Mouse (Mus musculus): ENCODE results near the gene Limd1.

Limd1 gene

GRCm38 (mm10) chr9:123483598-123483997, 5.1 kb downstream of the Limd1 start:
- no peak for DNase-seq (ENCODE audit: low read depth, low spot score)

DNA sequence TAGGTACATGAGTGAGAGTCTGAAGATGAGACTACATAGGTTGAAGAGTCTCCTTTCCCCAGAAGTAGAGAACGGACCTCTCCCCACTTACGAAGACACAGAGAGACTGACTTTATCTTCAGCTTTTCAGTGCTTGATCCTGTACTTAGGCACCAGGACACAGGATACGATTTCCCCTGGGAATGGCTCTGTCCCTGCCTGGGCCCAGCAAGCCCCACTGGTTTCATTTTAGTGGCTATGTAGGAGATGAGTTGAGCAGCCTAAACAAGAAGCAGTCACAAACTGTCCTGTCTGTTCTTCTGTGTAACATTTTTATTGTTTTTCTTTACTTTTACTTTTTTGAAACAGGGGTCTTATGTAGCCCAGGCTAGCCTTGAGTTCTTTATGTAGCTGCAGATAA, 6.3 kb downstream of the Limd1 start:
- DNase-seq (ENCODE audit: low read depth, low spot score), result no peak

DNA sequence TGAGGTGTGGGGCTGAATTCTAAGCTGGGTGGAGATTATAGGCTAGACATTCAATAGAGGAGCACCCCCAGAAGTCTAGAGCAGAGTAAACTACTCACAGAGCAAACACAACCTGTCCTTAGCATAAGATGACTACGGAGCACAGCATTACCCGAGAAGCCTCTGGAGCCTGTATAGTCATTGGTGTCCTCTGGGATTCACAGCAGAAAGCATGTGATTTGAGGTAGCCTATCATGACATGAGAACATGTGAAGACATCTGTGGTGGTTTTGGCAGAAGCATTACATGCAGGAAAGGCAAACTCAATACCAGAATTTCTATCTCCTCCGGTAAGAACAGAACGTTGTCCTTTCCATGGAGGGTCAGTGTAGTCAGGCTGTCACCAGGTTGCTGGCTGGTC, 7.1 kb downstream of the Limd1 start:
- DNase-seq (ENCODE audit: low read depth, low spot score), result no peak

GRCm38 (mm10) chr9:123486635-123487034, 8.1 kb downstream of the Limd1 start:
- no peak for DNase-seq (ENCODE audit: low read depth, low spot score)

DNA sequence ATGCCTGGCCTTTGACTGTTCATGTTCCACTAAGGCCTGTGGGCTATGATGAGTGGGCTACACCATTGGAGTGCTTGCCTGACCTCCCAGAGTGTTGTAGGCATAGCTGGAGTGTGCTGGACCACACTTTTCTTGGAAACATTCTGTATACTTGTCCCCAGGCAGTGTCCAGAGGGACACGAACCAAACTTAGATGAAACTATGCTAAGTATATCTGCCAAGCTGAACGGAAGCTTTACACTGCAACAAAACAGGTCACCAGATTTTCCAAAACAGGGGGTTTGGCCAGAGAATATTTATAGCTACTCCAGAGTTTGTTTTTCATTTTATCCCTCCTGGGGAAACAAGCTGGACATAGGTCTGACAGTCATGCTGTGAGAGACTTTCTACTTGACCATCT, 10.6 kb downstream of the Limd1 start:
- no peak for DNase-seq (ENCODE audit: low read depth, low spot score)

GRCm38 (mm10) chr9:123489727-123490343, 11.3 kb downstream of the Limd1 start:
- no peak for DNase-seq (ENCODE audit: low read depth, low spot score)

GRCm38 (mm10) chr9:123490930-123491329, 12.4 kb downstream of the Limd1 start:
- no peak for DNase-seq (ENCODE audit: low read depth, low spot score)

DNA sequence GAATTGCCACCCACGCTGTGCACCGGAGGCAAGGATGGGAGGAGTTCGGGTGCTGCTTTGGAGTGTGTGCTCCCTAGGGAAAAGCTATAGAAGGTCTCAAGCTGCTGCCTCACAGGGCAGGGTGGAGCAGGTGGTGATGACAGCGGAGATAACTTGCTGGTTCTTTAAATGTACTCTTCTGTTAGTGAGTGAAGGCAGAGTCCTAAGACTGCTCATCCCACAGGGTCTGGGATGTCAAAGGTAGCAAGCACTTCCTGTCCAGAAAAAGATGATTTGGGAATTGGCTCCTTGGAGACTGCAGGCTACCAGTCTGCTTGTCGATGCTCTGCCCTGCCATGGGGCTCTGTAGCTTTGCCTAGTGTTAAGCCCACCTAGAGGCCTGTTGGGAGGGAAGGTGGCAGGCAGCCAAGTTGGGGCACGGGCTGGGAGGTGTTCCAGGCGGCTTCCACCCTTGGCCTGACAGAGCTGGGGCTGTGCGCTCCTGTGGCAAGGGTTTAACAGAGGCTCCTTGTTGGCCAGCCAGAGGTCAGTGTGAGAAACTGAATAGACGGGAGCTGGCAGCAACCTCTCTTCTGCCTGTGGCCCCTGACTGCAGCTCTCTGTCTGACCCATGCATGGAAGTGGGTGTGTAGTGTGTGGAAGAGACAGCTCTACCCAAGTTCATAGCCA, 13.5 kb downstream of the Limd1 start:
- DNase-seq (ENCODE audit: low read depth, low spot score), result no peak

DNA sequence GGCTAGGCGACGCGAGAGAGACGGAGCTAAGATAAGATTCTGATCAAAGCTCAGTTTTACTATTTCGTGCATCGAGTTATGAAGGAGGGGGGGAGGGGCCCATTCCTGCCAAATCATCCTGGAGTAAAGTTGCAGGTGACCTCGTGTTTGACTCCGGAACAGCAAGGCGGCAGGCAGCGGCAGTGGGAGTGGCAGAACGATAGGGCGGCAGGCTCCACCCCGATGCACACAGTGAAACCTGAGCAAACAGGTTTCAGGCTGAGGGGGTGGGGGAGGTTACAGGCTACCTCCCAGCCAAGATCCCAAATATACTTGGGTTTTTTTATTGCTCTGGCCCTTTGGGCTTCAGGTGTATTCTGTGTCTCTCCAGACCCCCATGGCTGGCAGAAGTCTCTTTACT, 18.2 kb downstream of the Limd1 start:
- DNase-seq (ENCODE audit: low read depth, low spot score), result no peak

DNA sequence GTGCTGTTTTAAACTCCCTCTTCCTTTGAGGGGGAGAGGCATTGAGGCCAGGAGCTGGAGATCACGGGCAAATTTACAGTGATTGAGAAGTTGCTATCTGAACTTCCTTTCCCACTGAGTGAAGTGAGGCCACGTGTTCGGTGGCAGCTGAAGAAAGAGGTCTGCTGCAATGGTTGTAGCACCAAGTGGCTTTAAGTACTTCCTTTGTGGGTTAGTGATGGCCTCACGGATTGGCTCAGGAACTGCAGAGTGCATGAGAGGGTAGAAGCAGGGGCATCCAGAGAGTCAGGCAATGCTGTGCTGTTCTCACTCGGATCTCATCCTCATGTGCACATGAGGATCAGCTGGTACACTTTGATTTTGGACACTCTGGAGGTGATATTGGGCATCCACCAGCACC, 19.4 kb downstream of the Limd1 start:
- DNase-seq (ENCODE audit: low read depth, low spot score), result no peak

GRCm38 (mm10) chr9:123500480-123500879, 22.0 kb downstream of the Limd1 start:
- DNase-seq (ENCODE audit: low read depth, low spot score), result no peak

DNA sequence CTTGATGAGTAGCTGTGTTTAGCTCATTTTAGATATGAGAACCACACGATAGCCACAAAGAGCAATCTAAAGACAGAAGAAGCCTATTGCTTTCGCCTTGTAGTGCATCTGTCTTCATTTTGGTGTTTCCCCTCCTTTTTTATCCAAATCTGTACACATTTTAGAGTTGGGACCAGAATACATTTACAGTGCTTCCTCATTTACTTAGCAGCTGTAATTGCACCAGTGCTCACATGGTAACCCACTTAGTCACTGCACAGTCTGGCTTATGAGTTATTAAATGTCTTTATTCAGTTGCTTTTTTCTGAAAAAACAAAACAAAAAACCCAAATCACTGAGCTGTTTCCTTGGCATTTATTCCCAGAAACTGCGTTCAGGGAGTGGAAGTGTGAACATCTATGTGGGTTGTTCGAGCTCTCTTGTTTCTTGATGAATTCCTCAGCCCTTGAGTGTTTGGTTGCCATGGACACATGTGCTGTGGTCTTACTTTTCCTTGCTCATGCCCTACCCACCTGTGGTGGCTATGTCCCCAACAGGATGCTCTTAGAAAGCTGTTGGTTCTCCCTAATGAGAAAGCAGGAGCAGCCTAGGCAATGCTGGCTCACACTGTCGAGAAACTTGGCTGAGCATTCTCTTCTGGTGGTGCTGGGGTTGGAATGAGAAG, 24.8 kb downstream of the Limd1 start:
- no peak for DNase-seq (ENCODE audit: low read depth, low spot score)

- peak; percentile 58 for DNase-seq (ENCODE audit: low read depth, low spot score)
Observed at GRCm38 (mm10) chr9:123504325-123504724, 25.8 kb downstream of the Limd1 start.

GRCm38 (mm10) chr9:123505598-123505997, 27.1 kb downstream of the Limd1 start:
- DNase-seq (ENCODE audit: low read depth, low spot score), result no peak

DNA sequence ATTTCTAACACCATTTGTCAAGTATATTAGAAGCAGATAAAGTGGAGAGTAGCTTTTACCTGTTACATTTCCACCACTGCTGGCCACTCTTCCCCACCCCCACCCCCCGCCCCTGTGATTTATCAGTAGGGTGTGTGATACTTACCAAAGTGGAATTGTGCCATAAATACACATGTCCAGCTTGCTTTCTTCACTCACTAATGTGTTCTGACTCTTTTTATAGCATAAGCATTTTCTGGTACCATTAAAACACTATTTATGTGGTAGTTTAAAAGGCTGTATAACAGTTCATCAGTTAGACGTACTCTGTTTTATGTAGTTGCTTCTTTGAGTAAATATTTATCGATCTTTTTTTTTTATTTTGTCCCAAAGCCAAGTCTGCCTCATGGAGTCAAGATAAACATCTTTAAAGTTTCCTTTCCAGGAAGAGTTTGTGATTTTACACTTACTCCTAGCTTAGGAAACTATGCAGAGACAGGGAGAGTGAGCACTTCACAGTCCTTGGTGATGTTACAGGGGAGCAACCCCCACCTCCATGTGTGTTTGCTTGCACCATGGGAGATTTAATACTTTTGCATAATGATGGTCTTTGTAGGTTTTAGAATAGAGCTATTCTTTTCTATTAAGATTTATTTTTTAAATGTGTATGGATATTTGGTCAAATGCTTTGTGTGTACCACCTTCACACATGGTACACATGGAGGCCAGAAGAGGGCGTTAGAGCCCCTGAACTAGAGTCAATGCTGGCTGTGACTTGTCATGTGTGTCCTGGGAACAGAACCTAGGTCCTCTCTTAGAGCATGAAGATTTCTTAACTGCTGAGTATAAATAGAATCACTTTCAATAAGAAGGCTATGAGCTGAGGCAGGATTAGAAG, 28.0 kb downstream of the Limd1 start:
- no peak for DNase-seq (ENCODE audit: low read depth, low spot score)

DNA sequence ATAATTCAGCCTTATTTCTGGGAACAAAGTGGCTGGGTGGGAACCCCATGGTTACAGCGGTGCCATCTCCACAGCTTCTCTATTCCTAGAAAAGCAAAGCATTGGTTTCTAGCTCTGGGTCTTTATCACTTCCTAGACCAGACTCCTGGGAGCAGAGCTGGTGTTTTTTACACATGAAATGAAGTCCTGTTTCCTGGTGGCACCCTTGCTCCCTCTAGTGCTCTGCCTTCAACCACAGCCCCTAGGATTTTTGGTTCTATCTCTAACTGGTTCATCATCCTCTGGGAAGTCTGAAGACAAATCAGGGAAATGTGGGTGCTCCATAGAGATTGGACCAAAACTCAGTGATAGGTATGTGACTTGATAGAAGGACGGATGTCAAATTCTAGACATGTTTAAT, 28.9 kb downstream of the Limd1 start:
- no peak for DNase-seq (ENCODE audit: low read depth, low spot score)

GRCm38 (mm10) chr9:123508986-123509385, 30.5 kb downstream of the Limd1 start:
- no peak for DNase-seq (ENCODE audit: low read depth, low spot score)

DNA sequence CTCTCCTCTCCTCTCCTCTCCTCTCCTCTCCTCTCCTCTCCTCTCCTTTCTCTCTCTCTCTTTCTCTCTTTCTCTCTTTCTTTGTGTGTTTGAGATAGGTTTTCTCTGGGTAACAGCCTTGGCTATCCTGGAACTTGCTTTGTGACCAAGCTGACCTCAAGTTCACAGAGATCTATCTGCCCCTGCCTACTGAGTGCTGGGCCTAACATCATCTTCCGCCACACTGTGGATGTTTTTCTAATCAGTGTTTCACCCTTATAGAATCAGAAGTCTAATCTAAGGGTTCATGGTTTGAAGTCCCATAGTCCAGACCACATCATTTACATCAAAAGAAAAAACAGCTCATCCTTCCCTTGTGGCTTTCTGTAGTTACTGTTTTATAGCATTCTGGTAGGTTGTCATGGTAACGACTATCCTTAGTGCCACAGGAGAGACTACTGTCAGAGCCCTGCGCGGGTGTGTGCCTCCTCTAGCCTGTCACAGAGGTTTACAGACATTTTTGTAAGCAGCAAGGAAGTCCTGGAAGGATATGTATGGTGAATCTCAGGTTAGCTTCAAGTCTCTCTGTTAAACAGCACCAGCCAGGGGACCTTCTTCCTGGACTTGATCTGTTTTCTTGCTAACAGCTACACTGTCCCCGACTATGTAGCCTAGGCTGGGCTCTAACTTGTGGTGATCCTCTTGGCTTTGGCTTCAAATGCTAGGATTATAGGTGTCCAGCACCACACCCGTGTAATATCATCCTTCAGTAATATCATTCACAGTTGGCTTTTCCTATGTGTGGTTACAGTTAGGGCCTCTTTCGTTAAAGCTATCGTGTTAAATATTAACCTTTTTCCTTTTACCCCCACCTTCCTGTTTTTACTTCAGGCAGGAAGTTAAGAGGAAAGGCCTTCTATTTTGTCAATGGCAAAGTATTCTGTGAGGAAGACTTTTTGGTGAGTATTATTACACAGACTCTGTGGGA, 31.4 kb downstream of the Limd1 start:
- no peak for DNase-seq (ENCODE audit: low read depth, low spot score)

DNA sequence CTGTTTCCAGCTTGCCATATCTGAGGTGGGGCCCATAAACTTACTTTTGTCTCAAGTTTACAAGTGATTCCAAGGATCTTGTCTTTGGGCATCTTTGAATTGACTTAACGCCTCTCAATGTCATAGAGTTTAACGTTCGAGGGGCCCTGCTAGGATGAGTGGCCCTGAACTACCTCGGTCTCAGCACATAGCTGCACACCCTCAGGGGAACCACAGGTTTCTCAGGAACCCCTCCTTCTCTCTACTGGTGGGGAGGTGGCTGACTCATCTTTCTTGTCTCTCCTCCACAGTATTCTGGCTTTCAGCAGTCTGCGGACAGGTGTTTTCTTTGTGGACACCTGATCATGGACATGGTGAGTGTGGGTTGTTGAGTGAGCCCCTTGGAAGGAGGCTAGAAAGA, 32.4 kb downstream of the Limd1 start:
- no peak for DNase-seq (ENCODE audit: low read depth, low spot score)

DNA sequence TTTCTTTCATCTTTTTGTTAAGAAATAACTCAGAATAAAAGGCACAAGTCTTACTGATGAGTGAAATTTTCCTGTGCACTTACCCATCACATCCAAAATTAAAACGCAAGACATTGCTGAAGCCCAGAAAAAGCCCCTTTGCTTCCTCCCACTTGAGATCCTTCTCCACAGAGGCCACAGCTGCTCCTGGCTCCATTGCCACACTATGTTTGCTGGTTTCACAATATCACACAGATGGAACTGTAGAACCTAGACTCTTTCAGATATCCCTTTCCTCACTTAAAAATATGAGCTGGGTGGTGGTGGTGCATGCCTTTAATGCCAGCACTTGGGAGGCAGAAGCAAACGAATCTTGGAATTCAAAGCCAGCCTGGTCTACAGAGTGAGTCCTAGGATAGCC, 34.0 kb downstream of the Limd1 start:
- no peak for DNase-seq (ENCODE audit: low read depth, low spot score)

DNA sequence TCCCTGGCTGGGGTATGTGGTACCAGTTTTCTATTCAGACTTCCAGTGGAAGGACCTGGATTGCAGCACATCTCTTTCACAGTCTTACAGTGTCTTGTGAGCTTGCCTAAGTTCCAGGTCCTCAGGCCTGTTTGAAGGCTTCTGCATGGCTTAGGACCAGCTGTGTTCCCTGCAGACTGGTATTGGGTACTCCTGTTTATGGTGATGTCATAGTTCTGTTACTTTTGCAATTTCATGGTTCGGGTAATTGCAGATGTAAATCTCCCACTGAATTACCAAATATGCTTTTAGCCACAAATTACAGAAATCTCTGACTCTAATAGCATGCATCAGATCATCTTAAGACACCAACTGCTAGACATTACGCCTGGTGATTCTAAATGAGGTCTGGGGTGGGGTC, 36.6 kb downstream of the Limd1 start:
- DNase-seq (ENCODE audit: low read depth, low spot score), result no peak

Data from retina, postnatal 7 days (tissue).